Mouse (Mus musculus) Patski (cell line): ENCODE measurements around the gene Kirrel3. TPM values are rescaled to one million over a fixed set of nuclear protein-coding genes. Genes with fewer than 3 reads are reported as not detected.

Experiments used
- ATAC-seq: fragments of 100-300 bp; one replicate; pipeline ENCODE4 v1.8.0; 2021
- CTCF ChIA-PET: fragments of 350-600 bp; sonication (Branson Sonifier 250); formaldehyde crosslinking; loops from one replicate; lab custom pipeline; 2022; ENCODE audit warnings: inconsistent platforms; lab: Charles Lee
- POLR2A ChIA-PET: fragments of 350-600 bp; sonication (Branson Sonifier 250); formaldehyde crosslinking; loops from one replicate; lab custom pipeline; 2022; ENCODE audit warnings: antibody characterized with exemption, inconsistent platforms; lab: Charles Lee
- DNase-seq: peaks from one replicate; pipeline ENCODE4 v3.0.0-alpha.2; 2011; ENCODE audit warnings: low read depth, low spot score
- H3K27me3 ChIP-seq: fragments of 371-371 bp; one replicate; pipeline ENCODE4 v1.5.1; 2021
- CTCF ChIP-seq: fragments of 100-300 bp; IDR thresholded peaks from one replicate; pipeline ENCODE4 v1.5.1; 2021
- in situ Hi-C: fragments of 300-500 bp; cut with MboI; formaldehyde crosslinking; loops from 3 replicates; pipeline ENCODE4 v1.11.1; 2018; ENCODE audit warnings: low pct_unique_long_range_greater_than_20kb, mixed read lengths
- polyA plus RNA-seq: library from polyadenylated mRNA; unstranded; gene quantifications from one replicate; pipeline ENCODE4 v1.2.3, GENCODE M21; 2021

Kirrel3 gene
- polyA plus RNA-seq, 1 experiment from 2014 or later: 3.1 TPM

- no peak for TF ChIP-seq CTCF
- CTCF ChIA-PET: interaction anchor here (1.3 kb wide), 1 partner anchor 11 kb away, joined by 3 read pairs; no protein-coding TSS in a partner anchor
- DNase-seq (peak; percentile 91), ATAC-seq (peak; percentile 88)
- H3K27me3 ChIP-seq: no peaks in the 10 kb centered on the region
- POLR2A ChIA-PET: no interaction called here
- in situ Hi-C loops: no loop called here
Measured at GRCm38 (mm10) chr9:34995660-34996378, 510.1 kb downstream of the Kirrel3 start.

GRCm38 (mm10) chr9:34997880-34998865, 512.5 kb downstream of the Kirrel3 start:
- in situ Hi-C loops: no loop called here
- DNase-seq (no peak), ATAC-seq (no peak)
- no peaks in the 10 kb centered on the region for H3K27me3 ChIP-seq
- POLR2A ChIA-PET: interaction anchor here (1.4 kb wide), 1 partner anchor 12 kb away, joined by 4 read pairs; no protein-coding TSS in a partner anchor
- TF ChIP-seq CTCF: no peak
- CTCF ChIA-PET: interaction anchor here (1.4 to 1.8 kb wide), 5 partner anchors 12 to 31 kb away, joined by 3 to 6 read pairs (median 4); no protein-coding TSS in a partner anchor

- H3K27me3 ChIP-seq: no peaks in the 10 kb centered on the region
- no peak for DNase-seq
- ChIA-PET CTCF (no interaction called here), POLR2A (no interaction called here)
- no peak for ATAC-seq
- no peak for TF ChIP-seq CTCF
- in situ Hi-C loops: loop anchor here (25.0 kb wide), 1 partner anchor 1142 kb away; no protein-coding TSS in a partner anchor
Measured at GRCm38 (mm10) chr9:35004113-35004512, 518.4 kb downstream of the Kirrel3 start.

DNA sequence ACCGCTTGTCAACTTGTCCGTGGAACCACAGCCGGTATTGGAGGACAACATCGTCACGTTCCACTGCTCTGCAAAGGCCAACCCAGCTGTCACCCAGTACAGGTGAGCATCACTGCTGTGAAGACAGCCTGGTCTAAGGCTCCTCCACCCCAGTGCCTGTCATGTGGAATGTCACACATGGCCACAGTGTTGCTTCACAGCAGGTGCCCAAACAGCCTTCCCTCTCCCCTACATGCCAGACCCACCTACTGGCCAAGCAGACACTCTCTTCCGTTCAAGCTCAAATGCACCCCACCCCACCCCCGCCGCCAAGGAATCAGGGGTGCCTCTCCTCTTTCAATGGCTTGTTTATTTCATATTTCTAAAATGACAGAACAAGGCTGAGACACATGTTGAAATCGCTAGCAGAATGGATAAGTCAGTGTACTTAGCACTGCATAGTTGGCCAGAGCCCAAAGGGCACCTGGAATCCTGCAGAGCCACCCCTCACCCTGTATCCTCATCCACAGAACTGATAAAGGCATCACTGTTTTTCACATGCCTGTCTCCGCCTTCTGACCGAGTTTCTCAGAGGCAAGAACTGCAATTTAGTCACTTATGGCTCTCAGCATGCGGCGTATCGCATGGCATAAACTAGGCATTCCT, 522.1 kb downstream of the Kirrel3 start:
- no peaks in the 10 kb centered on the region for H3K27me3 ChIP-seq
- ChIA-PET CTCF (interaction anchor here (1.8 kb wide), 1 partner anchor 24 kb away, joined by 13 read pairs; no protein-coding TSS in a partner anchor), POLR2A (no interaction called here)
- TF ChIP-seq CTCF: no peak
- ATAC-seq: no peak
- DNase-seq: no peak
- in situ Hi-C loops: loop anchor here (25.0 kb wide), 1 partner anchor 1146 kb away; no protein-coding TSS in a partner anchor

DNA sequence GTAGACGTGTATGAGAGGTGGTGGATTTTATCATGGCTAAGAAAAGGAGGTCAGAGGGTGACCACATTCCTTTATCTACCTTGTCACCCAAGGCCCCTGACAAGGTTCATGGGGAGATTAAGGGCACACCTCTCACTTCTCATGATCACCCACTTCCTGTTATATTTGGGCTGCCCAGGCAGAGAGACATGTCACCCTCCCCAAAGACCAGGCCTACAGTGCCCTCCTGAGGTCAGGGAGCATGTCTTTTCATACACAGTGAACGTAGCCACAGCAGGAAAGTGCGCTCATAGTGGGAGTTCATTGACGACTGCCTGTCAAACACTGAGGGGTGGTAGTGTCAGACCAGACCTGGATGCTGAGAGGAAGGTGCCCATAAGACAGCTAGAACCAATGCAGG, 531.1 kb downstream of the Kirrel3 start:
- in situ Hi-C loops: loop anchor here (5.0 to 25.0 kb wide), 7 partner anchors 34 to 1752 kb away; no protein-coding TSS in a partner anchor
- ChIA-PET CTCF (interaction anchor here (0.7 to 3.9 kb wide), 6 partner anchors 20 to 350 kb away, joined by 3 to 21 read pairs (median 4); no protein-coding TSS in a partner anchor), POLR2A (no interaction called here)
- no peaks in the 10 kb centered on the region for H3K27me3 ChIP-seq
- ATAC-seq (peak; percentile 24), DNase-seq (no peak)
- TF ChIP-seq CTCF: peak; percentile 86

DNA sequence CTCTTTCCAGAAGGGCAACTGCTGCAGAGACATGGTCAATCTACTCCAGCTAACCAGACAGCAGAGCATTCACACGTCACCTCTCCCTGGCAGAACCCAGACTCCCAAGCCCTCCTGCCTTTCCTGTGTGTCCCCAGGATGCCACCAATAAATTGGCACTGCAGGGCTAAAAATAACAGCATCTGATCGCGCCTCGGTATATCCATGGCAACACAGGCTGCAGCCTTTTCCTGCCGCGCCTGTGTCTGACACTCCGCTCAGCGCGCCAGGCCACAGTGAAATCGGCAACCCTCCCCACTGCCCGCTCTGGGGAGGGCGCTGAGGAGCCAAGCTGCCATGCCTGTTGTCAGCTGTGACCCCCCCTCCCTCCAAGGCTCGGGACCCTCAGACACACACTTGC, 531.9 kb downstream of the Kirrel3 start:
- ATAC-seq: no peak
- H3K27me3 ChIP-seq: no peaks in the 10 kb centered on the region
- DNase-seq: no peak
- no peak for TF ChIP-seq CTCF
- POLR2A ChIA-PET: no interaction called here
- CTCF ChIA-PET: interaction anchor here (0.7 to 3.9 kb wide), 9 partner anchors 10 to 351 kb away, joined by 3 to 21 read pairs (median 4); no protein-coding TSS in a partner anchor
- in situ Hi-C loops: loop anchor here (5.0 to 25.0 kb wide), 7 partner anchors 35 to 1753 kb away; no protein-coding TSS in a partner anchor

DNA sequence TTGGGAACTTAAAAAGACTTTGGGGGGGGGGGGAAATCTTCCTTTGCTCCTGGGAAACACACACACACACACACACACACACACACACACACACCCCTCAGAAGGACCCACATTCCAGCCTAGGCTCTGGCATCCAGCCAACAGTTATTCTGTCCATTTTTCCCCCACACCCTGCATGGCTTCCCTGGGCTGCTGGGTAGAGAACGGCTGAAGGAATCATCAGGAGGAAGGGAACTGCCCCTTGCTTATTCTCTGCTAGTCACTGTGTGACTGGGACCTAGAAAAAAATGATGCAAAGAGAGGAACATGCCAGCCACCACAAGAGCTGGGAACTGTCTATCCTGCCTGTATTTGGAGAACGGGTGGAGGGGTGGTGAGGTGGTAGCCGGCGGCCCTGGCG, 532.4 kb downstream of the Kirrel3 start:
- ChIA-PET CTCF (interaction anchor here (1.0 to 2.8 kb wide), 11 partner anchors 10 to 529 kb away, joined by 3 to 12 read pairs (median 4); no protein-coding TSS in a partner anchor), POLR2A (no interaction called here)
- ATAC-seq: no peak
- in situ Hi-C loops: loop anchor here (5.0 to 25.0 kb wide), 7 partner anchors 36 to 1753 kb away; no protein-coding TSS in a partner anchor
- H3K27me3 ChIP-seq: no peaks in the 10 kb centered on the region
- DNase-seq: no peak
- TF ChIP-seq CTCF: no peak

DNA sequence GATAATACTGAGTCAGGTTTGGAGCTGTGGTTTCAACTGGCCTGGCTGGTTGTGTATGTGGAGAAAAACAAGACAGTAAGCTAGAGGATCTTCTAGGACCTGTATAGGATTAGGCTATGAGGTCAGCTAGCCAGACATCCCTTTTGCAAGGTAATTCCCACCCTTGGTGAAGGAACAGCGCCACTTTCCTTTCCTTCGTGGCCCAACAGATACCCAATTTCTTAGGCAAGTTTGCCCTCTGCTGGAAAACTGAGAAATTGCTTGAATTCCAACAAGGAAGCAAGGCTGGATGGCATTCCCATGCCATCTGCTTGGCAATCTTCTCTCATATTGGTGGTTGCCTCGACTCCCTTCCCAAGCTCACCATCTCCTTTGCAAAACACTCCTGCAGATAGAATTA, 533.7 kb downstream of the Kirrel3 start:
- ATAC-seq (no peak), DNase-seq (no peak)
- ChIA-PET POLR2A (interaction anchor here (0.7 kb wide), 1 partner anchor 1762 kb away, joined by 3 read pairs; no protein-coding TSS in a partner anchor), CTCF (interaction anchor here (0.7 to 2.8 kb wide), 13 partner anchors 8 to 530 kb away, joined by 3 to 12 read pairs (median 5); no protein-coding TSS in a partner anchor)
- TF ChIP-seq CTCF: peak; percentile 91
- in situ Hi-C loops: loop anchor here (5.0 to 25.0 kb wide), 7 partner anchors 37 to 1755 kb away; no protein-coding TSS in a partner anchor
- H3K27me3 ChIP-seq: no peaks in the 10 kb centered on the region

DNA sequence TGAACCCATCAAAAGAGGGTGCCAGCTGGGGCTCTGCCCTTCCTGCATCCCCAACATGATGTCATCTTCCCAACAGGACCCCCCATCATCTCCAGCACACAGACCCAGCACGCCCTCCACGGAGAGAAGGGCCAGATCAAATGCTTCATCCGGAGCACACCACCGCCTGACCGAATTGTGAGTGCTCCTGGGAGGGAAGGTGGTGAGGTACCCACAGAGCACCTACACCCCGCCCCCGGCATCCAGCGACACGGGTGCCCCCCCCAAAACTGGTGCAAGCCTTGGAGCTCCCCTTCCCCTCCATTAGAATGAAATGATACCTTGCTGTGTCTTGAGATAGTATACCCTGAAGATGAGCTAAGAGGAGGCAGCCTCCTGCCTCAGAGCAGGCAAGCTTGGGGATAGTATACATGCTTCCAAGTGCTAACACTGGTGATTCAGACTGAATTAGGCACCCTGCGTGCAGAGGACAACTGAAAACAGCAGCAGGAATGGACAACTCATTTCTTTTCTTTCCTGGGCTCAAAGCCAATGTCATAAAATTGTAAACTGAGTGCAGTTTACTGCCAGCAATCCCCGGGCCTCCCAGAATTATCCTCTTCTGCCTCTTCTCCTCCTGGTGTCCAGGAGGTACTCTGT, 534.4 kb downstream of the Kirrel3 start:
- in situ Hi-C loops: loop anchor here (25.0 kb wide), 1 partner anchor 1158 kb away; no protein-coding TSS in a partner anchor
- ChIA-PET CTCF (interaction anchor here (1.4 to 2.8 kb wide), 9 partner anchors 8 to 521 kb away, joined by 4 to 12 read pairs (median 7); no protein-coding TSS in a partner anchor), POLR2A (no interaction called here)
- H3K27me3 ChIP-seq: no peaks in the 10 kb centered on the region
- TF ChIP-seq CTCF: no peak
- DNase-seq (no peak), ATAC-seq (no peak)
